Mouse (Mus musculus) hindbrain, embryonic 15.5 days (tissue): Measurements from ENCODE around the gene Gpn1. TPM values are rescaled to one million over a fixed set of nuclear protein-coding genes. Genes with fewer than 3 reads are reported as not detected.

ENCODE experiments used
- ATAC-seq: fragments of 200-750 bp; cut with Nextera tagmentation; 2 replicates; pipeline ENCODE4 v1.8.0; 2017; ENCODE audit warnings: low read depth, moderate number of reproducible peaks, moderate TSS enrichment; ENCODE audit not compliant: low FRiP score
- H3K27ac ChIP-seq: fragments of 300-500 bp; sonication (generic); replicated peaks from 2 replicates; pipeline ENCODE4 v1.5.1; 2015; ENCODE audit warnings: mild to moderate bottlenecking, inconsistent platforms
- H3K27me3 ChIP-seq: fragments of 300-500 bp; sonication (generic); 2 replicates; pipeline ENCODE4 v1.6.1; 2015; ENCODE audit warnings: control low read depth, inconsistent platforms
- H3K36me3 ChIP-seq: fragments of 300-500 bp; sonication (generic); 2 replicates; pipeline ENCODE4 v1.6.1; 2015; ENCODE audit warnings: control low read depth, inconsistent platforms
- H3K4me1 ChIP-seq: fragments of 300-500 bp; sonication (generic); replicated peaks from 2 replicates; pipeline ENCODE4 v1.6.1; 2015; ENCODE audit warnings: control low read depth, inconsistent platforms
- H3K4me2 ChIP-seq: fragments of 300-500 bp; sonication (generic); 2 replicates; pipeline ENCODE4 v1.6.1; 2015; ENCODE audit warnings: moderate library complexity, mild to moderate bottlenecking, inconsistent platforms
- H3K4me3 ChIP-seq: fragments of 300-500 bp; sonication (generic); 2 replicates; pipeline ENCODE4 v1.5.1; 2015; ENCODE audit warnings: mild to moderate bottlenecking, inconsistent platforms
- H3K9ac ChIP-seq: fragments of 300-500 bp; sonication (generic); 2 replicates; pipeline ENCODE4 v1.6.1; 2015; ENCODE audit warnings: inconsistent platforms
- H3K9me3 ChIP-seq: fragments of 300-500 bp; sonication (generic); 2 replicates; pipeline ENCODE4 v1.6.1; 2016; ENCODE audit warnings: control low read depth, inconsistent platforms
- WGBS: fragments of 180-500 bp; shearing (Covaris S2); methylation state at CpG from one replicate; pipeline ENCODE4 v1.1.7; 2015; 5-methylcytosine and 5-hydroxymethylcytosine counted together
- polyA plus RNA-seq: library from polyadenylated mRNA; unstranded; fragments of >200 nt; fragmentation: Nextera tagmentation; extraction: Ambion mirVana; gene quantifications from 2 replicates; pipeline ENCODE4 v1.2.1, GENCODE M21; 2015

Gpn1 gene
- 80.6 and 85.6 TPM in 2 replicates for polyA plus RNA-seq

GRCm38 (mm10) chr5:31494513-31495297 is at the start of gene Gpn1:
TSS of gene Gpn1 (plus strand) at chr5:31494741.
- H3K4me1 ChIP-seq, result peaks cover 14% of the 10 kb centered on the region
- peak; percentile 100 for ATAC-seq
- H3K27ac ChIP-seq, result peak within 1 kb of the TSS; percentile 55
- peak within 1 kb of the TSS; percentile 67 for H3K9ac ChIP-seq
- H3K9me3 ChIP-seq, result no peaks in the 10 kb centered on the region
- WGBS, result under 1% methylated on average over 49 of the region's 49 CpGs
- peak within 1 kb of the TSS; percentile 83 for H3K4me2 ChIP-seq
- peak within 1 kb of the TSS; percentile 90 for H3K4me3 ChIP-seq
- H3K27me3 ChIP-seq, result no peaks in the 10 kb centered on the region
- H3K36me3 ChIP-seq, result peaks cover 31% of the 10 kb centered on the region

GRCm38 (mm10) chr5:31451336-31451735 is 43.2 kb upstream of the Gpn1 start:
- WGBS, result 87% methylated on average over 2 of the region's 2 CpGs
- Histone ChIP-seq H3K4me3 (no peak overlapping the region), H3K27me3 (no peaks in the 10 kb centered on the region), H3K9ac (no peak overlapping the region), H3K9me3 (no peaks in the 10 kb centered on the region), H3K4me2 (peak overlapping the region; percentile 66; the same call in 1 of the 2 replicates), H3K36me3 (no peaks in the 10 kb centered on the region), H3K27ac (no peak overlapping the region), H3K4me1 (peaks cover 15% of the 10 kb centered on the region)
- no peak for ATAC-seq

- 6% methylated on average over 23 of the region's 23 CpGs for WGBS
- peak within 1 kb of the TSS; percentile 49 for H3K9ac ChIP-seq
- H3K36me3 ChIP-seq, result no peaks in the 10 kb centered on the region
- H3K4me3 ChIP-seq, result peak within 1 kb of the TSS; percentile 61
- H3K9me3 ChIP-seq, result no peaks in the 10 kb centered on the region
- peak; percentile 99 for ATAC-seq
- peaks cover 15% of the 10 kb centered on the region for H3K4me1 ChIP-seq
- peak within 1 kb of the TSS; percentile 59 for H3K27ac ChIP-seq
- no peaks in the 10 kb centered on the region for H3K27me3 ChIP-seq
- H3K4me2 ChIP-seq, result peak within 1 kb of the TSS; percentile 66
These were observed 42.5 kb upstream of the Gpn1 start, which contains the start of gene Zfp512 for GRCm38 (mm10) chr5:31451878-31452561. TSS of gene Zfp512 (plus strand) at chr5:31452431.

GRCm38 (mm10) chr5:31452562-31452878 is 42.0 kb upstream of the Gpn1 start:
- Histone ChIP-seq H3K4me1 (peaks cover 15% of the 10 kb centered on the region), H3K9ac (peak overlapping the region; percentile 49), H3K27me3 (no peaks in the 10 kb centered on the region), H3K36me3 (no peaks in the 10 kb centered on the region), H3K4me3 (peak overlapping the region; percentile 61), H3K9me3 (no peaks in the 10 kb centered on the region), H3K27ac (peak overlapping the region; percentile 56), H3K4me2 (peak overlapping the region; percentile 66)
- no peak for ATAC-seq
- WGBS, result under 1% methylated on average over 11 of the region's 11 CpGs

GRCm38 (mm10) chr5:31452886-31453410 is 41.6 kb upstream of the Gpn1 start:
- Histone ChIP-seq H3K36me3 (no peaks in the 10 kb centered on the region), H3K4me2 (peak overlapping the region; percentile 66), H3K4me1 (peaks cover 15% of the 10 kb centered on the region), H3K9ac (peak overlapping the region; percentile 49), H3K4me3 (peak overlapping the region; percentile 61), H3K9me3 (no peaks in the 10 kb centered on the region), H3K27me3 (no peaks in the 10 kb centered on the region), H3K27ac (no peak overlapping the region)
- 12% methylated on average over 7 of the region's 7 CpGs for WGBS
- no peak for ATAC-seq

GRCm38 (mm10) chr5:31467798-31468197 is 26.7 kb upstream of the Gpn1 start:
- no peak overlapping the region for H3K27ac ChIP-seq
- H3K9ac ChIP-seq, result no peak overlapping the region
- no peaks in the 10 kb centered on the region for H3K4me1 ChIP-seq
- H3K4me2 ChIP-seq, result no peak overlapping the region
- H3K9me3 ChIP-seq, result no peaks in the 10 kb centered on the region
- no peak for ATAC-seq
- H3K27me3 ChIP-seq, result no peaks in the 10 kb centered on the region
- no peak overlapping the region for H3K4me3 ChIP-seq
- WGBS, result 96% methylated on average over 3 of the region's 3 CpGs
- H3K36me3 ChIP-seq, result peaks cover 71% of the 10 kb centered on the region

- Histone ChIP-seq H3K9ac (no peak overlapping the region), H3K4me3 (no peak overlapping the region), H3K4me2 (no peak overlapping the region), H3K9me3 (no peaks in the 10 kb centered on the region), H3K36me3 (peaks cover 90% of the 10 kb centered on the region), H3K27me3 (no peaks in the 10 kb centered on the region), H3K4me1 (no peaks in the 10 kb centered on the region), H3K27ac (no peak overlapping the region)
- no peak for ATAC-seq
- WGBS, result 92% methylated on average over 6 of the region's 6 CpGs
These were observed 24.8 kb upstream of the Gpn1 start for GRCm38 (mm10) chr5:31469711-31470110.

GRCm38 (mm10) chr5:31470334-31470733 is 24.2 kb upstream of the Gpn1 start:
- no peak overlapping the region for H3K27ac ChIP-seq
- H3K27me3 ChIP-seq, result no peaks in the 10 kb centered on the region
- peaks cover 95% of the 10 kb centered on the region for H3K36me3 ChIP-seq
- WGBS, result 79% methylated on average over 7 of the region's 7 CpGs
- ATAC-seq, result no peak
- H3K9me3 ChIP-seq, result no peaks in the 10 kb centered on the region
- H3K4me1 ChIP-seq, result no peaks in the 10 kb centered on the region
- H3K4me3 ChIP-seq, result no peak overlapping the region
- no peak overlapping the region for H3K4me2 ChIP-seq
- no peak overlapping the region for H3K9ac ChIP-seq

GRCm38 (mm10) chr5:31480536-31480935 is 14.0 kb upstream of the Gpn1 start:
- H3K9me3 ChIP-seq, result no peaks in the 10 kb centered on the region
- WGBS, result 93% methylated on average over 4 of the region's 4 CpGs

GRCm38 (mm10) chr5:31485440-31485839 is 9.1 kb upstream of the Gpn1 start, which contains the start of gene 4930548H24Rik:
TSS of gene 4930548H24Rik (plus strand) at chr5:31485740.
- Histone ChIP-seq H3K27ac (no peak within 1 kb of the TSS), H3K9me3 (no peaks in the 10 kb centered on the region), H3K4me2 (no peak within 1 kb of the TSS), H3K27me3 (no peaks in the 10 kb centered on the region), H3K4me3 (no peak within 1 kb of the TSS), H3K36me3 (peaks cover 23% of the 10 kb centered on the region), H3K4me1 (no peaks in the 10 kb centered on the region), H3K9ac (no peak within 1 kb of the TSS)
- WGBS, result 97% methylated on average over 3 of the region's 3 CpGs
- no peak for ATAC-seq

More at GRCm38 (mm10) chr5:31480536-31480935, 14.0 kb upstream of the Gpn1 start:
- peaks cover 71% of the 10 kb centered on the region for H3K36me3 ChIP-seq
- ATAC-seq, result no peak
- no peaks in the 10 kb centered on the region for H3K4me1 ChIP-seq
- H3K27me3 ChIP-seq, result no peaks in the 10 kb centered on the region
- H3K27ac ChIP-seq, result no peak overlapping the region
- H3K4me2 ChIP-seq, result no peak overlapping the region
- H3K9ac ChIP-seq, result no peak overlapping the region
- H3K4me3 ChIP-seq, result no peak overlapping the region

GRCm38 (mm10) chr5:31487889-31488288 is 6.7 kb upstream of the Gpn1 start:
- Histone ChIP-seq H3K9ac (no peak overlapping the region), H3K4me1 (no peaks in the 10 kb centered on the region), H3K27ac (no peak overlapping the region), H3K36me3 (0 out of 2 replicates have a peak, but pooled peaks cover 4% of the 10 kb centered on the region), H3K9me3 (no peaks in the 10 kb centered on the region), H3K4me3 (no peak overlapping the region), H3K4me2 (no peak overlapping the region), H3K27me3 (no peaks in the 10 kb centered on the region)
- 91% methylated on average over 3 of the region's 3 CpGs for WGBS
- ATAC-seq, result no peak
